Mouse (Mus musculus): ENCODE results near the gene Slc2a1. TPM values are rescaled to one million over a fixed set of nuclear protein-coding genes. Genes with fewer than 3 reads are reported as not detected.

Slc2a1 gene
- polyA plus RNA-seq (2012; rRNA removed), result 71.8 and 86.0 TPM in 2 replicates

GRCm38 (mm10) chr4:119108495-119109408, at the start of gene Slc2a1:
Gene Slc2a1 (plus strand): TSS chr4:119108711.

GRCm38 (mm10) chr4:119173851-119174453, 65.4 kb downstream of the Slc2a1 start, which contains the start of gene Zfp691:
Gene Zfp691 (minus strand): TSS chr4:119174195.

Other genes starting within 250 kb of the Slc2a1 start
- not detected in 2 replicates for gene Olfr1331, start 244.1 kb upstream of the Slc2a1 start, polyA plus RNA-seq (2012; rRNA removed)
- not detected in 2 replicates for gene Olfr1330, start 220.1 kb upstream of the Slc2a1 start, polyA plus RNA-seq (2012; rRNA removed)
- not detected in 2 replicates for gene Olfr1329, start 191.2 kb upstream of the Slc2a1 start, polyA plus RNA-seq (2012; rRNA removed)
- not detected in 2 replicates for gene Olfr1328, start 170.1 kb upstream of the Slc2a1 start, polyA plus RNA-seq (2012; rRNA removed)
- not detected in 2 replicates for gene Lao1, start 147.1 kb upstream of the Slc2a1 start, polyA plus RNA-seq (2012; rRNA removed)
- gene Zfp691, start 65.5 kb downstream of the Slc2a1 start, polyA plus RNA-seq (2012; rRNA removed), result 6.8 and 8.7 TPM in 2 replicates
- gene Ermap, start 81.3 kb downstream of the Slc2a1 start, polyA plus RNA-seq (2012; rRNA removed), result 0.85 and 1.5 TPM in 2 replicates
- 151 and 155 TPM in 2 replicates for gene Svbp, start 86.6 kb downstream of the Slc2a1 start, polyA plus RNA-seq (2012; rRNA removed)
- 0.43 and 0.93 TPM in 2 replicates for gene Tmem269, start 109.5 kb downstream of the Slc2a1 start, polyA plus RNA-seq (2012; rRNA removed)
- gene AU022252, start 124.0 kb downstream of the Slc2a1 start, polyA plus RNA-seq (2012; rRNA removed), result 12.0 and 16.6 TPM in 2 replicates
- gene P3h1, start 124.2 kb downstream of the Slc2a1 start, polyA plus RNA-seq (2012; rRNA removed), result 28.5 and 56.8 TPM in 2 replicates
- 0.98 and 1.4 TPM in 2 replicates for gene Cldn19, start 146.7 kb downstream of the Slc2a1 start, polyA plus RNA-seq (2012; rRNA removed)
- gene Ybx1, start 185.9 kb downstream of the Slc2a1 start, polyA plus RNA-seq (2012; rRNA removed), result 750 and 835 TPM in 2 replicates
- 71.5 and 83.2 TPM in 2 replicates for gene Ppih, start 211.8 kb downstream of the Slc2a1 start, polyA plus RNA-seq (2012; rRNA removed)